Mouse (Mus musculus) heart, adult 11 months (tissue): Measurements from ENCODE around the gene Pde4d.

Experiments used
- DNase-seq: peaks from one replicate; pipeline ENCODE4 v3.0.0; 2022

Gene Pde4d

GRCm38 (mm10) chr13:109534709-109535284, 1085.0 kb downstream of the Pde4d start:
- DNase-seq, result no peak

DNA sequence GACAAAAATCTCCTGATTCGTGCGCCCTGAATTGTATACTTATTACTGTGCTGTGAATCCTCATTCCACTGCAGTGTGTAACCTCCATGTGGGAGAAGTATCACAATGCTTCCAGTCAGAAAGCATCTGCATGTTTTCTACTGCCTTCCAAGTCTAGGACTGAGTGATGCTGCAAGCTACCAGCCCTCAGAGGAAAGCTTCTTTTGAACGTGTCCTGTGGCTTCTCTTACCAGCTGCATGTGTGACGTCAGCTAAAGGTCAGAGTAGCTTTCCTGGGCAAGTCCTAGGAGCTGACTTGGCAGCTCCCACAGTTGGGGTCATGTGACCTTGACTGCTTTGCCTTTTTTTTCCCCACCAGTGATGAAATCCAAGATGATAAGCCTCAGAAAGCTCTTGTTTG, 1086.9 kb downstream of the Pde4d start:
- DNase-seq, result peak; percentile 61

- DNase-seq, result peak; percentile 59
Observed at GRCm38 (mm10) chr13:109539371-109539770, 1089.6 kb downstream of the Pde4d start.

DNA sequence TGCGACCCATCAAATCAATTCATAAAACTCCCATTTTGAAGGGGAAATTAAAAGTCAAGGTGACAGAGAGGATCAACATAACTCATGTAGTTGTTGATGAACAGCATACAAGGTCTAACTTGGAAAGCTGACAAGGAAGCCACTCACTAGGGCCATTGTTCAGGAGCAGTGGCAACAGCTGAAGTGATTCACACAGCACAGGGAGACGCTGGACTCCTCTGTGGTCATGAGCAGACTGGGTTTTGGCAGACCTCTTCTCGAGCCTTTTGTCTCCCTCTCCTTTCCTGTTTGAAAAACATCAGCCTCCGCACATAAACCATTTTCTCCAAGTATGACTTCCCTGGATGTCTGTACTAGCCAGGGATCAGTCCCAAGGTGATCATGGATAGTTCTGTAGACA, 1094.9 kb downstream of the Pde4d start:
- no peak for DNase-seq

DNA sequence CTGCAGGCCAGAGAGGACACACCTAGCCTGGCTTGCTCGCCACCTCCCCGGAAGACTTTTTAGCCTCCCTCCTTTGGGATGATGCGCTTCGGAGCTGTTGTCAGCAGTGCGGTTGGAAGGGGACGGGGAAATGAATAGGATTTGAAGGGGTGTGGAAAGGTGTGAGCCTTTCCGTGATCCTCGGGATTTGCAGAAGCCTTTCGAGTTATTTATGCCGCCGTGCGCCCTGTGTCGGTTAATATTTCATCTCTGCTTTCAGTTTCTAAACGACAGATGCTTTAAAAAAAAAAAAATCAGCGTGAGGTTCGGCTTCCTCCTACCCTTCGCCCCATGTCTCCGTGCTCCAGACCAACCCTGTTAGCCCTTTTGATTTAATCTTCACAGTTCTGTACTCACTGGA, 1096.6 kb downstream of the Pde4d start:
- no peak for DNase-seq

GRCm38 (mm10) chr13:109547006-109547587, 1097.3 kb downstream of the Pde4d start:
- no peak for DNase-seq

DNA sequence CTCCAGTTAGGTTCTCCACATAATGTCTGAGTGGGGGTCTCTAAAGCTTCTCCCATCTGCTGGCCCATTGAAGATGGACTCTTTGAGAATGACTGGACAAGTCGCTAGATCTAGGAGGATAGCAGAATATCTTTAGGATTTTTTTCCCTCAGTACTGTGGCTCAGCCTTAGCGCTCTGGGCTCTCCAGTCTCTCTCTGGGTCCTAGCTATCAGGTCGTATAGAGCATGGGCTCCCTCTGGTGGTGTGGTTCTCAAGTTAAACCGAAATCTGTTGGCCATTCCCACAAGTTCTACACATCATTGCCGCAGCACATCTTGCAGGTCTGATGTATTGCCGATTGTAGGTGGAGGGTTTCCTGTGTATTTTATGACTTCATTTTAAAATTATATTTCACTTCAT, 1098.0 kb downstream of the Pde4d start:
- peak; percentile 84 for DNase-seq

- no peak for DNase-seq
Observed at GRCm38 (mm10) chr13:109548263-109548662, 1098.5 kb downstream of the Pde4d start.

DNA sequence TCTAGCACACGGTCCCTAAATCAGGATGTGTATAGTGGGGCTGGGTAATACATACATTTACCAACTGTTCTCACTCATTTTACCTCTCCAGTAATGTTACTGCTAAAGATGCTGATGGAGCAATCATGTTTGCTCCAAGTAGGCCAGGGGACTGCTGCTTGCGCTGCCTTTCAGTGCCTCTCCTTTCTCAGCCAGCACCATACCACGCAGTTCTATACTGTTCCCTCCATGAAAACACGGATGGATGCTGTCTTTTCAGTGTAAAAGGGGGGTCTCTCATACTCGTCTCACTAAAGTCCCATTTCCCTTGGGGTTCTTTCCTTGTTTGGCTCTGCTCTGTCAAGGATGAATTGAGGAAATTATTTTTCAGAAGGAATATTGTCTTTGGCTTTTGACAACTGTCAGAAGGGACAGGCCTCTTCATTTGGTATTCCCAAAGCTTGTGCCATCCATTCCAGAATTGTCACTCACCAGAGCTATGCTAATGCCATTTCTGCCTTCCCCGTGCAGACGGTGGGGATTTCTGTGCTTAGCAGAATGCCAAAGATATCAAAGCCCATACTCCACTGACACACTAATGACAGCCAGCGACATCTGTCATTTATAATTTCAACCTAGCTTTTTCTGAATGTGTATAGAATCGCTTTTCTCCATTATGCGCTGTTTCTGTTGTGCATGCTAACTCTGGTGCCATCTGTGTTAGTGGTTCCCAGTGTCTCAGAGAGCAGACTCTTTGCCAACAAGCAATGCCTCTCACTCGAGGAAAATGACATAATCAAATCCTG, 1099.2 kb downstream of the Pde4d start:
- no peak for DNase-seq

DNA sequence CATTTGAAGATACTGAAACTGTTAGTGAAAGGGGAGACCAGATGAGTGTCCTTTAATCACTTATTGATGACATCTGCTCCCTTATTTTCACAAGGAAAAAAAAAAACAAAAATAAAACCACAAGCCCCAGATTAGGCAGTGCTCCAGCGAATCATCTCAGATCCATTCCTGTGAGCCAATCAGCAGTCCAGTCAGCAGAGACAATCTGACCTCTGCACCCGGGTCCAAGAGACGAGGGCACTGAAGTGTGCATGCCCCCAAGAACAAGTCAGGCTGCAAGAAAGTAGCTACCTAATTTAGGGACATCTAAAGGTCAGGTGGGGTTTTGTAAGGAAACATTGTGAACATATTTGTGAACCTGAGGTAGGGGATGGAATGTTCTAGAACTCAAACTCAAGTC, 1102.1 kb downstream of the Pde4d start:
- no peak for DNase-seq

DNA sequence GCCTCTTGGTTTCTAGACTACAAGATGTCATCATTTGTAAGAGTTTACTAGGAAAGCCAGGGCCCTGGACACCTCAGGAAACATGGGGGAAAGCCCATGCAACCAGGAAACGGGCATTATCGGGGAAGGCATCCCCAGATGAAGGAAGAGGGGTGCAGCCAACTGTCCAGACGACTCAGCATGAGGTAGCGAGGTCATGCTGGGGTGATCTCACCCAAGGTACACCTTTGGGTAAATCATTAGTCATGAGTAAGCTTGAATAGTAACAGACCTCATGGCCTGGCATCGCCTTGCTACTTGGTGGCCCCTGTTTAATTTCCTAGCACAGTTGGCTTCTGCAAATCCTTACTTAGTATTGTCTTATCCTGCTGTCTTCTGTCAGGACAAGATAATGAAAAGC, 1105.8 kb downstream of the Pde4d start:
- no peak for DNase-seq

DNA sequence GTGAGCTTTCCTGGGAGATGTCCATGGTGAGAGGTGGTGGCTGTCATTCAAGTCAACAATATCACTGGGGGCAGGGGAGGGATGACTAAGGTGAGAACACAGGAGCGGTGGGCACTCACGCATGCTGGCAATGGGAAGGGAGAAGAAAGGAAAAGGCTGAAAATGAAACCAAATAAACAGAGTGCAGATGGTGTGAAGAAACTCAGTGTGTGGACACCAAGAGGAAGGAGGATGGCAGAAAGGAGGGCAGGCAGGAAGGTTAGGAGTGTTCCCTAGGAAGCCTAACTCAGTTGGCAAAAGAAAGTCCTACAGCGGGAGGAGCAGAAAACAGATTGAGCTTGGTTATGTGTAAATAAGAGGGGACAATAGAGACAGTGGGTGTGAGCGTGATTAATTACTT, 1107.1 kb downstream of the Pde4d start:
- no peak for DNase-seq

DNA sequence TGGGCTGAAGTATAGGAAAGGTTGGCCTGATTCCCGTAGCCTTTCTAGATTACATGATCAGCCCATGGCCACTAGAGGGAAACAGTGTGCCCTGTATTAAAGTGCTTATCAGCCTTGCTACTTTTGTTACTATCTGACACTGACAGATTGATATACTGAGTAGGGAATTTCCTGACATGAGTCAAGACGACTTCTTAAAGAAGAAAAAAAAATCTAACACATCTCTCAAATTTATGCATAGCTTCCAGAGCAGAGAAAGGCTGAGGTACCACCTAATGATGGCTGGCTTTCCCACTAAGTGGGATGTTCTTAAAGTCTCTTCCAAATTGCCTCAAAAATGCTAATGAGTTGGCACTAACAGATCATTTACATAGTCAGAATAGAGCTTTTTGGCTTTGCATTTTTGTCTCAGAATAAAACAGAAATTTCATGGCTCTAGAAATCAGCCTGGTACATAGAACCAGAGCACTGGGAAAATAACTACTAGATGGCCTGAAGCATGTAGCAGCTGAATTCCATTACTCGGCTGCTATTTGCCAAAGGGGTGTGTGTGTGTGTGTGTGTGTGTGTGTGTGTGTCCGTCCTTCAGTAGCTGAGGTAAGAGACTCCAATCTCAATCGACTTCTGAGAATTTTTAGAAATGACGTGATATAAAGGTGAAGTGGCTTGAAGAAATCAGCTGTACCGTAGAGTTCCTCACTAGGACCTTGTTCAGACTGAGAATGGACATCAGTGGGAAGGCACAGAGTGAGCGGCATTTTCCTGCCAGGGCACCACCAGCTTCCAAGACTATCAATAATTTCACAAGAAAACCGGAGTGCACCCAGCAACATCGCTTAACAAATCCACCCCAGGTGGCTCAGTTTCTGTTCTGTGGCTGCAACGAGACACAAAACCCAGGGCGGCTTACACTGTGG, 1108.9 kb downstream of the Pde4d start:
- DNase-seq, result no peak

DNA sequence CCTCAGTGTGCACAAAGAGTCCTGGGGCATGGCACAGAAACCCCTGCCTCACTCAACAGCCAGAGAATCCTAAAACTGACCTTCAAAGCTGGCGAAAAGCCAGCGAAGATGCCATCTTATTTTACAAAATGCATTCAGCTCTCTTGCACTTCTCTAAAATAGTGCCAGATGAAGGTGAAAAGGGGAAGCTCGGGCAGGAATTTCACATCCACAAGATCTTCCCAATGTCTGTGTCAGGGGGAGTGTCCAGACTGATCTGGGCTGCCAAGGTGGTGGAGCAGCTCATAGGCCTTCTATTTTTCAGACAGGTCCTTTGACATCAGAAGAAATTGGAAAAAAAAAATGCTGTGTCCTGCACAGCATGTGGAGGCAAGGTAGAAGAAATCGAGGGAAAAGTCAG, 1110.5 kb downstream of the Pde4d start:
- DNase-seq, result no peak

DNA sequence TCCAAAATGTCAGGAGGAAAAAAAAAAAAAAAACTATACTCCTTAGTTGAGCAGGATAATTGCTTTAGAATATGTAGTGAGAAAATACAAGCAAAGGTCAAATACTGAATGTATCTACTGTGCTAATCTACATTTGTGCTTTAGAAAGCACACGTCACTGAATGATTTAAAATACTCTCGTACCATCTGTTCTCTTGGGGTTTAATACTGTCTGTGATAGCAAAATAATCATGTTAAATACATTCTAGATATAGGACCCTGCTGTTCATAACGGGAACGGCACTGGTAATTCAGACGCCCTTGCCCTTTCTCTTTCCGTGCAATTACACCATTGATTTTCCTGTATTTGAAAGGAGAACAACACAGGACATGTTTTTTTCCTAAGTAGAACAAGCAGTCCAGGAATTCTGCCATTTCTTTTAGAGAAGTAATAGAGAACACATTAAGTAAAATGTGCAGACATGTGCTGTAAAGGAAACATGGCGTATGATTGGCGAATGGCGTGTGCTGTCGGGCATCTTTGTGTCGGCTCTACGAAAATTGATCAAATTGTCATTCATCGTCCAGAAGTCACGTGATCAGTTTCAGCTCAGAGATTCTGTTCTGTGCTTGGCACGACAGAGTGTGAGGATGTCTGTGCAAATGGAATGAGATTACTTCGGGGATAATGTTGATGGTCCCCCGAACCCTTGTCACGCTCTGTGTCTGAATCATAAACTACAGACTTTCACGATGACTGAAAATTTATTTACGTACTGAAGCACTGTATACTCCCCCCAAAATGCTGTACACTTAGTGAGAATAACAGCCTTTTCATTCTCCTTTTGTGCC, 1119.1 kb downstream of the Pde4d start:
- no peak for DNase-seq

DNA sequence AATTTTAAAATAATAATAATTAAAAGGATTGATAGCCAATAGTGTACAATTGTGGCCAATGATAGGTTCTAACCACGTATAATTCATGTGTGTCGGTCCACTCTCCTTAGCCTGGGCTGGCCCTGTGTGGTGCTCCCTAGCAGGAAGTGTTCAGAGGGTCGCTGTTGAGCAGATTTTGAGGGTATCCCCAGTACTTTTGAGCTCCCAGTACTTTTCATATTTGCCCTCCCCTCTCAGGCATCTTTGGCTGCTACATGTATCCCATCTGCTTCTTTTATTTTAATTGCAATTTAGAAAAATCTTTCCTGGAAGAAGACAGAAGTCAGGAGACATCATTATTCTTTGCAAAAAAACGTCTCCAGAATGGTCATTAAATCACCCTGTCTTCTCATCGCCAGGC, 1119.7 kb downstream of the Pde4d start:
- no peak for DNase-seq

DNA sequence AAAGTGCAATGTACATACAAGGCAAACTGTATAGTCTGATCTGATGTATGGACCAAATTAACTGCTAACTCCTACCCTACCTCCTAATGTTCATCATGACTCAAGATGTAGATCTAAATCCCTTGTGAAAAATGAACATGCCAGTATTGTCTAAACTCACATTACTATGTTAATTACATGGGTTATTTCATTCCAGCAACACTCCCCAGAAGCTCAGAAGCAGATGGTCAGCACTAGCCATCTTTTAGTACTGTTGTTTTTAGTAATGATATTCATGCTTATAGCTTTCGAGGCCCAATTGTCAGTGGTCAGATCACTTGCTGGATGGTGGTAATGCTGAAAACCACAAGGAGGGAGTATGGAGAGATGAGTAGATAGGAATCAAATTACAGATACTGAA, 1127.0 kb downstream of the Pde4d start:
- DNase-seq, result no peak

DNA sequence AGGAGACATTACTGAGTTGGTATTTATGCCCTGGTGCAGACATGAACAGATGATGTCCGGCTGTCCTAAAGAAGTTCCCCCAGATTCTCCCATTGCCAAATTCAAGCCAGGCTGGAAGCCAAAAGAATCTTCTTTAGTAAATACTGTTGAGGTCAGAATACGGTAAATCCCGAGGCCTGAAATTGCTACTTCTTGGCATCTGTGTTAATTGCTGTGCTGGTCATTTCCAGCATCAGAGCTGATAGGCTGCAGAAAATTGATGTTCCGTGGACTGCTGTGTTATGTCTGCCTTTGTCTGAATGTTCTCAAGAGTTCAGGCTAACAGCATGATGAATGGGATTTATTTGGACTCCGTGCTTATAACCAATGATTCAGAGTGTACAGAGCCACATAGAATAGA, 1127.7 kb downstream of the Pde4d start:
- no peak for DNase-seq

- DNase-seq, result no peak
Observed at GRCm38 (mm10) chr13:109577901-109578300, 1128.2 kb downstream of the Pde4d start.

DNA sequence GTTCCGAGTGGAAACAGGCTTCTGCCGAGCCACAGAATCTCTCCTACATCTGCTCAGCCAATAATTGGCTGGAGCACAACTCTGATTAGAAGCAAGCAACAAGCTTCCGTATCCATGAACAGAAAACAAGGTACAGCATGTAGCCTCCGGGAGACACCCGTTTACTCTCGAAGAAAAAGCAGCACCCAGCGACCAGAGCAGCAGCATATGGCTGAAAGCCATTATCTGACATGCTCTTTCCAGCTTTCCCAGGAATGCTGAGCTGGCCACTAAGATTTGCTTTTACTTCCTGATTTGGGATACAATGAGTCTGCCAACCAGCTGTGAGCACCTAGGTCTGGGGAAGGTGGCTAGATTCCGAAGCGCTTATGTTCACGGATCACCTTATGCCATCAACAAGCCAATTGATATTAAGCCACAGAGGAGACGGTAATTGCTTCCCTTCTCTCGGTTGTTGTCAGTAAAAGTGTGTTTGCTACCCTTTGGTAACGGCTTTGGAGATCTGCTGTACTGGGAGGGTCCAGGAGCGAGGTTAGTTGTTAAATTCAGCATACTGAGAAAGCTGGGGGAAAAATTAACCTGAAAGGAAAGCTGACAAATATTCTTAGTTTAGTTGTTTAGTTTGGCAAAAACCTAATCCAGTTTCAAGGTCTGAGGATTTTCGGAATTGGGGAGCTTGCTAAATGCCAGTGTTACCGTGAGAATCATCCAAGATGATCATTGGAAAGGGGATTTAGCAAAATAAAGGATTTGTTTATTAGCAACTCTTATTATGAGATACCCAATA, 1131.7 kb downstream of the Pde4d start:
- DNase-seq, result peak; percentile 83

- no peak for DNase-seq
Observed at GRCm38 (mm10) chr13:109590048-109590447, 1140.3 kb downstream of the Pde4d start.
